Mouse (Mus musculus) CH12.LX (cell line): ENCODE measurements around the gene Mettl1. TPM values are rescaled to one million over a fixed set of nuclear protein-coding genes. Genes with fewer than 3 reads are reported as not detected.

ENCODE experiments used
- DNase-seq: peaks from one replicate; pipeline ENCODE4 v3.0.0-alpha.2; 2013; ENCODE audit errors: extremely low read depth
- H3K27ac ChIP-seq: 2 replicates; pipeline ENCODE4 v1.5.1; 2012; ENCODE audit warnings: low read depth, mild to moderate bottlenecking, control low read depth, moderate library complexity; ENCODE audit not compliant: insufficient read depth
- H3K27me3 ChIP-seq: replicated peaks from 2 replicates; pipeline ENCODE3; 2012; ENCODE audit warnings: inconsistent platforms
- H3K36me3 ChIP-seq, 2 experiments: replicated peaks in 1 of 2; 2 replicates each; pipeline versions ENCODE3 to v1.6.1; 2012; ENCODE audit warnings: inconsistent platforms in 1 of 2, low read length in 1 of 2, mild to moderate bottlenecking in 1 of 2, mixed read lengths in 1 of 2, moderate library complexity in 1 of 2; ENCODE audit not compliant: control insufficient read depth in 1 of 2, insufficient read depth in 1 of 2
- H3K4me1 ChIP-seq, 2 experiments: 2 replicates each; pipeline ENCODE4 v1.6.1; 2012; ENCODE audit warnings: inconsistent platforms in 1 of 2, moderate library complexity in 1 of 2; ENCODE audit not compliant: insufficient read depth in 2 of 2, control insufficient read depth in 1 of 2
- H3K4me2 ChIP-seq: 2 replicates; pipeline ENCODE4 v1.6.1; 2012; ENCODE audit warnings: low read depth, mild to moderate bottlenecking, control low read depth; ENCODE audit not compliant: poor library complexity, insufficient read depth, severe bottlenecking
- H3K4me3 ChIP-seq, 3 experiments: fragments of 150-350 bp in 1 of 3; sonication (generic) in 1 of 3; replicated peaks in 1 of 3; 2 replicates each; pipeline versions ENCODE3 to v1.5.1; 2011 to 2012; ENCODE audit warnings: low read depth in 2 of 3, low read length in 2 of 3, mild to moderate bottlenecking in 2 of 3, moderate library complexity in 2 of 3, control low read depth in 1 of 3, improper control_type of control experiment in 1 of 3, inconsistent platforms in 1 of 3, mixed read lengths in 1 of 3; ENCODE audit not compliant: poor library complexity in 1 of 3
- H3K79me2 ChIP-seq: replicated peaks from 2 replicates; pipeline ENCODE4 v1.6.1; 2012; ENCODE audit warnings: mild to moderate bottlenecking, moderate library complexity; ENCODE audit not compliant: control insufficient read depth, poor library complexity, insufficient read depth, severe bottlenecking; ENCODE audit errors: extremely low read depth
- H3K9ac ChIP-seq: 2 replicates; pipeline ENCODE4 v1.6.1; 2012; ENCODE audit warnings: low read depth, mild to moderate bottlenecking, control low read depth, moderate library complexity; ENCODE audit not compliant: insufficient read depth
- H3K9me3 ChIP-seq: replicated peaks from 2 replicates; pipeline ENCODE3; 2012; ENCODE audit warnings: low read length, inconsistent platforms, mixed read lengths
- CHD1 ChIP-seq: IDR thresholded peaks from 2 replicates; pipeline ENCODE4 v1.6.1; 2012; ENCODE audit warnings: low read depth, low read length, improper control_type of control experiment, inconsistent platforms
- CTCF ChIP-seq, 2 experiments: IDR thresholded peaks in 1 of 2; conservative IDR thresholded peaks in 1 of 2; 2 replicates each; pipeline ENCODE4 v1.5.1; 2011 to 2012; ENCODE audit warnings: low read depth in 2 of 2, low read length in 2 of 2, improper control_type of control experiment in 1 of 2, inconsistent platforms in 1 of 2, mild to moderate bottlenecking in 1 of 2, moderate library complexity in 1 of 2
- ELF1 ChIP-seq: IDR thresholded peaks from 2 replicates; pipeline ENCODE4 v1.6.1; 2014; ENCODE audit warnings: low read depth, mild to moderate bottlenecking, inconsistent platforms, low read length, improper control_type of control experiment
- GABPA ChIP-seq: IDR thresholded peaks from 2 replicates; pipeline ENCODE4 v1.6.1; 2012; ENCODE audit warnings: low read depth, low read length, improper control_type of control experiment, inconsistent platforms; ENCODE audit not compliant: insufficient replicate concordance
- KAT2A ChIP-seq: IDR thresholded peaks from 2 replicates; pipeline ENCODE4 v1.6.1; 2012; ENCODE audit warnings: low read length, improper control_type of control experiment, inconsistent platforms; ENCODE audit not compliant: insufficient replicate concordance
- MAZ ChIP-seq: IDR thresholded peaks from 2 replicates; pipeline ENCODE4 v1.6.1; 2012; ENCODE audit warnings: low read depth, mild to moderate bottlenecking, inconsistent platforms, low read length, improper control_type of control experiment, moderate library complexity
- MXI1 ChIP-seq: IDR thresholded peaks from 2 replicates; pipeline ENCODE4 v1.6.1; 2011; ENCODE audit warnings: mild to moderate bottlenecking, low read depth, low read length, improper control_type of control experiment
- MYC ChIP-seq: IDR thresholded peaks from 2 replicates; pipeline ENCODE4 v1.6.1; 2011; ENCODE audit warnings: low read depth, mild to moderate bottlenecking, improper control_type of control experiment, low read length
- NRF1 ChIP-seq: IDR thresholded peaks from 2 replicates; pipeline ENCODE4 v1.6.1; 2014; ENCODE audit warnings: low read depth, mild to moderate bottlenecking, inconsistent platforms, low read length, improper control_type of control experiment, moderate library complexity
- RAD21 ChIP-seq: IDR thresholded peaks from 2 replicates; pipeline ENCODE4 v1.6.1; 2011; ENCODE audit warnings: low read depth, mild to moderate bottlenecking, low read length, improper control_type of control experiment, moderate library complexity
- SIN3A ChIP-seq: IDR thresholded peaks from 2 replicates; pipeline ENCODE4 v1.6.1; 2012; ENCODE audit warnings: low read length, improper control_type of control experiment, inconsistent platforms
- ZMIZ1 ChIP-seq: IDR thresholded peaks from 2 replicates; pipeline ENCODE4 v1.6.1; 2012; ENCODE audit warnings: low read depth, mild to moderate bottlenecking, inconsistent platforms, low read length, improper control_type of control experiment
- dilution Hi-C: fragments of 300-500 bp; cut with MboI; formaldehyde crosslinking; loops from 2 replicates; pipeline ENCODE4 v1.14.3; 2020; ENCODE audit warnings: low sequenced_read_pairs; ENCODE audit not compliant: extremely low pct_unique_long_range_greater_than_20kb, extremely low pct_ligation_motif_present
- in situ Hi-C: fragments of 300-500 bp; cut with MboI; formaldehyde crosslinking; loops from 3 replicates; pipeline ENCODE4 v1.14.3; 2019; ENCODE audit warnings: low sequenced_read_pairs, low pct_ligation_motif_present, low pct_unique_long_range_greater_than_20kb, mixed read lengths
- polyA plus RNA-seq: library from polyadenylated mRNA; unstranded; fragments of >175 nt; gene quantifications from 2 replicates; pipeline ENCODE4 v1.2.1, GENCODE M21; 2012; ENCODE audit warnings: low read depth; ENCODE audit not compliant: insufficient read length
- total RNA-seq, 2 experiments: library from RNA; depleted of rRNA; stranded (reverse); fragments of 300-350 nt in 1 of 2; fragments of >200 nt in 1 of 2; gene quantifications; 2 replicates each; pipeline ENCODE4 v1.2.3; 2012 to 2014

The Mettl1 gene
- total and polyA plus RNA-seq, 3 experiments: 21.6 to 49.4 (median 28.4) TPM

DNA sequence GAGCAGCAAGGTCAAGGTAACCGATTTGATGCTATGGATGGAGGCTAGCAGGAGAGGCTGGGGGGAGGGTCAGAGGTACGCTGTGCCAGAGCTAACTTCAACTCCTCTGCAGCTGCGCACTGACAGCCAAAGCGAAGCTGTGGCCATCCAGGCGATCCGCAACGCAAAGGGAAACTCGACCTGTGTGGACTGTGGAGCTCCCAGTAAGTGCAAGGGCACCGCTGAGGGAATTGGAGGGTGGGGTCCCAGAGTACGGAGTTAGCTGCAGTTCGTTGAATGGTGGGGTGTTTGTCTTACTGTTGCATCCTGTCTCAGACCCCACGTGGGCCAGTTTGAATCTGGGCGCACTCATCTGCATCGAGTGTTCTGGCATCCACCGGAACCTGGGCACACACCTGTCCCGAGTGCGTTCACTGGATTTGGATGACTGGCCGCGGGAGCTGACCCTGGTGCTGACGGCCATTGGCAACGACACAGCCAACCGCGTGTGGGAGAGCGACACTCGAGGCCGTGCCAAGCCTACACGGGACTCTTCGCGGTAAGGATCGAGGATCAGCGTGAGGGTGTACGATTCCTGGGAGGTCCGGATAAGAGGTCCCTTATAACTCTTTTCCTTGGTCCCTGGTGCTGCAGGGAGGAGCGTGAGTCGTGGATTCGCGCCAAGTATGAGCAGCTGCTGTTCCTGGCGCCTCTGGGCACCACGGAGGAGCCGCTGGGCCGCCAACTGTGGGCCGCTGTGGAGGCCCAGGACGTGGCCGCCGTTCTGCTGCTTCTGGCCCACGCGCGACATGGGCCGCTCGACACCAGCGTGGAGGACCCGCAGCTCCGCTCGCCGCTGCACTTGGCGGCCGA is 49.6 kb downstream of the Mettl1 start:
- no peak overlapping the region for H3K9ac ChIP-seq
- in situ Hi-C loops (no loop called here), dilution Hi-C loops (no loop called here)
- no peak overlapping the region for H3K27ac ChIP-seq
- H3K36me3 ChIP-seq: peaks cover 73 to 94% of the 10 kb centered on the region in 2 experiments
- no peak overlapping the region for H3K4me3 ChIP-seq
- H3K4me2 ChIP-seq: no peak overlapping the region
- no peaks in the 10 kb centered on the region for H3K79me2 ChIP-seq
- TF ChIP-seq ELF1: no peak
- H3K27me3 ChIP-seq: no peaks in the 10 kb centered on the region
- H3K4me1 ChIP-seq: no peaks in the 10 kb centered on the region
- peaks cover 11% of the 10 kb centered on the region for H3K9me3 ChIP-seq
- DNase-seq: no peak

DNA sequence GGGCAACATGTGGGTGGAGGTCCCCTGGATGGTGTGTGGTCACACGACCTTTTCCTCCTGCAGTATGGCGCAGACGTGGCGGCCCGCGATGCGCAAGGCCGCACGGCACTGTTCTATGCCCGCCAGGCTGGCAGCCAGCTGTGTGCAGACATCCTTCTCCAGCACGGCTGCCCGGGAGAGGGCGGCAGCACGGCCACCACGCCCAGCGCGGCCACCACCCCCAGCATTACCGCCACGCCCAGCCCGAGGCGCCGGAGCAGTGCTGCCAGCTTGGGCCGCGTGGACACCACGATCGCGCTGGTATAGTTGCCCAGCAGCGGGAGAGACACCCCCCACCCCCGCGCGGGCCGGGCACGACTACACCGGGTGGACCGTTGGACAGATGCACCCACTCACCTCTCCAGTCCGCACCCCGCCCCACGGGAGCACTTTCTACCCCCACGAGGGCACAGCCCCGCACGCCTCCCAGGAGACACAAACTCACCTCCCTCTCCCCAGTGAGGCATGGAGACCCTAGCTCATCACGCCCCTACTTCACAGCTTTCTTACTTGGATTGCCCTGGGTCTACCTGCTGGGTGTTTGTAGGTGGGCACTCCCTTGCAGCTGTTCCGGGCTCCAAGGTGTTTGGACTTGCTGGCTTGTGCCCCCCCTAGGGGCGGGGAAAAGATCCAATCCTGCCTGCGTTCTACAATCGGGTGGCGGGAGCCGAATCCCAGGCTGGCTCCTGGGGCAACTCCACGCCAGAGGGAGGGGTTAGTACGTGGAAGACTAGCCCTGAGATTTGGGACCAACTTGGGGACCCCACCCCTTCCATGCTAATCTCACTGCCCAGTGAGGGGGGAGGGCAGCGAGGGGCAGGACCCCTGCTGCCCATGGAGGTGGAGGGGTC is 50.5 kb downstream of the Mettl1 start:
- Histone ChIP-seq H3K4me3 (no peak overlapping the region), H3K36me3 (peaks cover 76 to 98% of the 10 kb centered on the region in 2 experiments), H3K4me2 (no peak overlapping the region), H3K4me1 (no peaks in the 10 kb centered on the region), H3K9ac (no peak overlapping the region), H3K79me2 (no peaks in the 10 kb centered on the region), H3K27ac (no peak overlapping the region), H3K27me3 (no peaks in the 10 kb centered on the region), H3K9me3 (peaks cover 11% of the 10 kb centered on the region)
- dilution Hi-C loops: no loop called here
- TF ChIP-seq NRF1: no peak
- TF ChIP-seq MAZ: no peak
- no peak for TF ChIP-seq CTCF (conservative IDR thresholded peaks at IDR 0.05 in 1 of 2, IDR thresholded peaks at IDR 0.05 in 1 of 2; ENCODE audit: low read depth in 2 of 2, low read length in 2 of 2)
- no peak for TF ChIP-seq ZMIZ1
- TF ChIP-seq RAD21: no peak
- no peak for TF ChIP-seq CHD1
- TF ChIP-seq SIN3A: no peak
- TF ChIP-seq KAT2A: no peak
- TF ChIP-seq MYC: no peak
- no peak for TF ChIP-seq GABPA
- no peak for TF ChIP-seq MXI1
- in situ Hi-C loops: no loop called here
- DNase-seq: no peak
